Mouse (Mus musculus) right cerebral cortex, postnatal 14 days (tissue): Measurements from ENCODE around the gene Lnx2.

Source experiments
- DNase-seq: peaks from one replicate; pipeline ENCODE4 v3.0.0; 2022

Gene Lnx2

GRCm38 (mm10) chr5:147050816-147051499, 25.4 kb downstream of the Lnx2 start:
- no peak for DNase-seq

GRCm38 (mm10) chr5:147049544-147050209, 26.7 kb downstream of the Lnx2 start:
- no peak for DNase-seq

- DNase-seq = no peak
Observed at GRCm38 (mm10) chr5:147045929-147046328, 30.5 kb downstream of the Lnx2 start.

- DNase-seq = no peak
Observed at GRCm38 (mm10) chr5:147045311-147045710, 31.1 kb downstream of the Lnx2 start.

- no peak for DNase-seq
Observed at GRCm38 (mm10) chr5:147043240-147043844, 33.0 kb downstream of the Lnx2 start.

- no peak for DNase-seq
Observed at GRCm38 (mm10) chr5:147041965-147042937, 34.1 kb downstream of the Lnx2 start.

- no peak for DNase-seq
Observed at GRCm38 (mm10) chr5:147039394-147039793, 37.0 kb downstream of the Lnx2 start.

GRCm38 (mm10) chr5:147037601-147038000, 38.8 kb downstream of the Lnx2 start:
- DNase-seq = no peak

- no peak for DNase-seq
Observed at GRCm38 (mm10) chr5:147036661-147037060, 39.7 kb downstream of the Lnx2 start.

- no peak for DNase-seq
Observed at GRCm38 (mm10) chr5:147036028-147036427, 40.4 kb downstream of the Lnx2 start.

GRCm38 (mm10) chr5:147035301-147035700, 41.1 kb downstream of the Lnx2 start:
- no peak for DNase-seq

GRCm38 (mm10) chr5:147034283-147034682, 42.1 kb downstream of the Lnx2 start:
- DNase-seq = no peak

GRCm38 (mm10) chr5:147033155-147033554, 43.2 kb downstream of the Lnx2 start:
- no peak for DNase-seq

- DNase-seq = no peak
Observed at GRCm38 (mm10) chr5:147031281-147031680, 45.1 kb downstream of the Lnx2 start.

GRCm38 (mm10) chr5:147024331-147025034, 51.9 kb downstream of the Lnx2 start:
- DNase-seq = no peak

- DNase-seq = no peak
Observed at GRCm38 (mm10) chr5:147023245-147023970, 53.0 kb downstream of the Lnx2 start.

GRCm38 (mm10) chr5:147021546-147022265, 54.7 kb downstream of the Lnx2 start:
- no peak for DNase-seq

GRCm38 (mm10) chr5:147020579-147020978, 55.8 kb downstream of the Lnx2 start:
- DNase-seq = no peak

- DNase-seq = no peak
Observed at GRCm38 (mm10) chr5:147018761-147019160, 57.6 kb downstream of the Lnx2 start.

GRCm38 (mm10) chr5:147017526-147017925, 58.9 kb downstream of the Lnx2 start:
- DNase-seq = no peak

- no peak for DNase-seq
Observed at GRCm38 (mm10) chr5:147016622-147017021, 59.8 kb downstream of the Lnx2 start.
